Mouse (Mus musculus): ENCODE data around the gene Mtx3.

Gene Mtx3

GRCm38 (mm10) chr13:92882986-92883720 is 38.6 kb downstream of the Mtx3 start:
- DNase-seq (ENCODE audit: low read depth, low spot score): no peak

GRCm38 (mm10) chr13:92884206-92884605 is 39.6 kb downstream of the Mtx3 start:
- no peak for DNase-seq (ENCODE audit: low read depth, low spot score)

GRCm38 (mm10) chr13:92884930-92885329 is 40.4 kb downstream of the Mtx3 start:
- peak; percentile 2 for DNase-seq (ENCODE audit: low read depth, low spot score)

DNA sequence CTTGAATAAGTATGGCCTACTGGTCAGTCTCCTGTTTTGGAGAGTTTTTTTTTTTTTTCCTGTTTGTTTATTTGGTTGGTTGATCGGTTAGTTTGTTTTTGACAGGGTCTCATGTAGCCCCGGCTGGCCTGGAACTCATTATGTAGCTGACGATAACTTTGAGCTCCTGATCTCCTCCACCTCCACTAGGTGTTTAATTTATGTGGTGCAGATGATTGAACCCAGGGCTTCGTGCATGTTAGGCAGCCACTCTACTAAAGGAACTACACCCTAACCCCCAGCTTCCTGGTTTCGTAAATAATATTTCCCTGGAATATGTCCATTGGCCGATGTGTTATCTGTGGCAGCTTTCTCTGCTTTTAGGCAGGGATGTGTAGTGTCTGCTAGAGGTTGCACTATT is 54.5 kb downstream of the Mtx3 start:
- DNase-seq (ENCODE audit: low read depth, low spot score): no peak

DNA sequence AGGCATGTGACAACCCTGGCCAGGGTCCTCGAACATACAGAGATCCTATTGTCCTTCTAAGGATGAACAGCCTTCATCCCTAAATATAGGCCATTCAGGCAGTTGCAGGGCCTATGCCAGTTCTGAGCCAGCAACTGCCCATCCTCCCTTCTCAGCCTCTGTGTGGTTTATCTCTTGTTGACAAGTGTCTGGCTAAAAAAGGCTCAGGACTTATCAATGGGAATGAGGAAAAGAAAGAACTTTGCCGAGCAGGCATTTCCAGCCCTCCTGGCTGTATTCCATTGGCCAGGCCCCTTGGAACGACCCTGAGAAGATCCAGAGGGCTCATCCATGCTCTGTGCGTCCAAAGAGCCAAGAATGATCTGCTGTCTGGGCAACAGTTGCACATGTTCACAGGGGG is 58.7 kb downstream of the Mtx3 start:
- DNase-seq (ENCODE audit: low read depth, low spot score): no peak

DNA sequence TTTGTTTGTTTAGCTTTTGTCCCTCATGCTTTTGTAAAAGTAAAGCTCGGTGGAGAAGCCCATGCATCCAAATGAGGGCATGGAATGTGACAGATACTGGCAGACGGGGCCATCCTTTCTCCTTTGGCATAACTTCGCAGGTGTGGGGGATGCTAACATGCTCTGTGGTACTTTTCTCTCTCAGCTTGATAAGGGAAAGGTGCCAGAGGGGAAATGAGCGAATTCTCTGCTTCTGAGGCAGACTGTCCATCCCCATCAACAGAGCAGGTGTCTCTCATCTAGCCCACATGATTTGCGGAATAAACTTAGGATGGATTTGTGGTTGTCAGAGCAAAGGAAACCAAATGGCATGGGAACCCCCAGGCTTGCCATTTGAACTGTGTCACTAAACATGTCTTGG is 61.4 kb downstream of the Mtx3 start:
- DNase-seq (ENCODE audit: low read depth, low spot score): no peak

GRCm38 (mm10) chr13:92907366-92907765 is 62.8 kb downstream of the Mtx3 start:
- no peak for DNase-seq (ENCODE audit: low read depth, low spot score)

Measured in ES-CJ7 (cell line).